Mouse (Mus musculus): Measurements from ENCODE around the gene Hist1h2af.

Gene Hist1h2af

DNA sequence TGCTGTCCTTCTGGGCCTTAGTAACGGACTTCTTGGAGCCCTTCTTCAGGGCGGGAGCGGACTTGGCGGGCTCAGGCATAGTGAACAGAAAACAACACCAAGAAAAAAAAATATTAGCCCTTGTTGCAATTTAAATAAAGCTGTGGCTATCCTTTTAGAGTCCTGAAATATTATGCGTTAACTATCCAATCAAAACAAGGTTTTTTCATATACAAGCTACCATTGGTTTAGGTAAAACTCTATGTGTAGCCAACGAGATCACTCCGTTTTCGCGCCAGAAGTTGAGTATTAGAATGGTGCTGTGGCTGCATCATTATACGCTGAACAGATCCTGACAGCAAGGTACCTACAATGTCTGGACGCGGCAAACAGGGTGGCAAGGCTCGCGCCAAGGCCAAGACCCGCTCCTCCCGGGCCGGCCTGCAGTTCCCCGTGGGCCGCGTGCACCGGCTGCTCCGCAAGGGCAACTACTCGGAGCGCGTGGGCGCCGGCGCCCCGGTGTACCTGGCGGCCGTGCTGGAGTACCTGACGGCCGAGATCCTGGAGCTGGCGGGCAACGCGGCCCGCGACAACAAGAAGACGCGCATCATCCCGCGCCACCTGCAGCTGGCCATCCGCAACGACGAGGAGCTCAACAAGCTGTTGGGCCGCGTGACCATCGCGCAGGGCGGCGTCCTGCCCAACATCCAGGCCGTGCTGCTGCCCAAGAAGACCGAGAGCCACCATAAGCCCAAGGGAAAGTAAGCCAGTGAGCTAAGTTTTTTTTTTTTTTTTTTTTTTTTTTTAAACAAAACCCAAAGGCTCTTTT, at the start of gene Hist1h2af:
Gene Hist1h2af, plus strand, starts transcription at position 347 of the 808 bp plus-strand sequence.
- peak; percentile 75 to 83 for DNase-seq (ENCODE audit: low spot score in 2 of 2)

DNA sequence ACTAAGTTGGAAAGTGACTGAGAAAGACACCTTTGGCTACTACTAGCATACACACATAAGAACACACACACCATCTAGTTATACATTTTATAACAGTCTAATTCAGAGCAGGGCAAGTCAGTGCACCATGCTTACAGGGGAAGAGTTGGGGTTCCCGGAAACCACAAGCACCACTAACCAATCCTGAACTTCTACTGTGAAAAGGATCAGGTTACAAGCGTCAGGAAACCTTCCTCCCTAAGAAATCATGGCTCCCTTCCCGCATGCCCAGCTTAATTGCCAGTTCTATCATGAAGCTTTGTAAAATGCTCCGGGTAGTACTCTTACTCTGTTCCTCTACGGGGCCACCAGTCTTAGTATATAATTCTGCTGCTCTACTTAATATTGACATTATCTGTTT, 48.4 kb upstream of the Hist1h2af start:
- DNase-seq (ENCODE audit: low spot score in 2 of 2): no peak

DNA sequence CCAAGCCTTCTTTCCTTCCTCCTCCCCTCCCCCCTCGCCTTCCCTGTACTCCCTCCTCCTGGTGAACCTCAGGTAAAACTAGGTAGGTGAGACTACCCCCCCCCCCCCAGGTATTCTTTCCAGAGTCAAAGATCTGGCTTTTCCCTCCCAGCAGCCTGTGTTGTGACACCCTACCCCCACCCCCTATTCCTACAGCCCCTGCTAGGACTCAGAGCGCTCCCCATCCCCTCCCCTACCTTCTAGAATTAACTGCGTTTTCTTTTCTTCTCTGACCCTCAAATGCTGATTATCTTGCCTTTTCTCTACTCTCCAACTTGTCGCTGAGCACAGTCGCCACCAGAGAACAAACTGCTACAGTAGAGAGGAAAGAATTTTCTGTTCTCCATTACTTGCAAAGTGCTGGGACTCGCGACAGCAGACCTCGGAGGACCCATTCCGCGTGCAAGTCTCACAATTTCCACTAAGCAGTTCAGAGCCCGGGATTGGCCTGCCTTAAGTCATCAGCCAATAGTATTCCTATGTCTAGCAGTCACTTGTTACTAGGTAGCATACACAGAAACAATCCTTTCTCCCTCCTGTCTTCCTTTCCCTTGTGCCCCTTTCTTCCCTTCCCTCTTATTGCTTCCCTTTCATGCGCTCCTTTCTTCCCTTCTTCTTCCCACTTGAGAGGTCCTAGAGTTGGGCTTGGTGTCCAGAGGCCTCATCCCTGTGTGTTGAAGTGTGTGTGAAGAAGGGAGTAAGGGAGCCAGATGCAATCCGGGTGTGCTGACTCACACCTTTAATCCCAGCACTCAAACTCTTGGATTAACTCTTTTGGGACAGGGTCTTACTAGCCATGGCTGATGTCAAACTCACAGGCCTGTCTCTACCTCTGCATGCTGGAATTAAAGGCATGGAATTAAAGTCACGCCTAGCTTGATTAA, 45.0 kb upstream of the Hist1h2af start, which contains the start of gene Btn2a2:
Gene Btn2a2, minus strand, starts transcription at position 458 of the 923 bp plus-strand sequence.
- DNase-seq (ENCODE audit: low spot score in 2 of 2): peak; percentile 66 to 78

DNA sequence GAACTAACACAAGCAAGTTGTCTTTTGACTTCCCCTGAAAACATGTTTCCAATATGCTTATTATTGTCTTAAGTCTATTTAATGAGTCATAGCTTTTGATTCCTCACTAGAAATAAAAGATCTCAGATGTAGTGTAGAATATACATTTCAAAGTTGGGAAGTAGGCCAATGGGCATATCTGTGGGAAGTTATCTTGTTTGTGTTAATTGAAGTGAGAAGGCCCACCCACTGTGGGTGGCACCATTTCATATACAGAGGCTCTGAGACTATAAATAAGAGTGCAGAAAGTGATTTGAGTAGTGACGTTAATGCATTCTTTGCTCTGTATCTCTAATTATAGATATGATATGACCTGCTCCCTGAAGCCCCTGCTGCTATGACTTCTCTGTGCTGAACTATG, 42.8 kb upstream of the Hist1h2af start:
- DNase-seq (ENCODE audit: low spot score in 2 of 2): peak; percentile 19 to 27

DNA sequence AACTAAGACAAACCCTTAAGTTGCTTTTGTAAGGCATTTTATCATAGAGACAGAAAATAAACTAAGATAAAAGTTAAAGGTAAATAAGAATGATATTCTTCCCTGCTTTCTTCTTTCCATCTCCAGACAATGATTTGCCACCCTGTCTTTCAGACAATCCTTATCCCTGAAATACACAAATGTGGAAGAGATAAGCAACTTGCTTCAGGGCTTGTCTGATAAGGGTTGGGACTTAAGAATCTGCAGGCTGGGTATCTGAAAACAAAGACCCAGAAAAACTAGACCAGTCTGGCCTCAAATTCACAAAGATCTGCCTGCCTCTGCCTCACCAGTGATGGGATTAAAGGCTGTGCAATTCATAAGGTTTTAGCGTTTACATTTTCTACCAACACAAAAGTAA, 42.4 kb upstream of the Hist1h2af start:
- DNase-seq (ENCODE audit: low spot score in 2 of 2): no peak

DNA sequence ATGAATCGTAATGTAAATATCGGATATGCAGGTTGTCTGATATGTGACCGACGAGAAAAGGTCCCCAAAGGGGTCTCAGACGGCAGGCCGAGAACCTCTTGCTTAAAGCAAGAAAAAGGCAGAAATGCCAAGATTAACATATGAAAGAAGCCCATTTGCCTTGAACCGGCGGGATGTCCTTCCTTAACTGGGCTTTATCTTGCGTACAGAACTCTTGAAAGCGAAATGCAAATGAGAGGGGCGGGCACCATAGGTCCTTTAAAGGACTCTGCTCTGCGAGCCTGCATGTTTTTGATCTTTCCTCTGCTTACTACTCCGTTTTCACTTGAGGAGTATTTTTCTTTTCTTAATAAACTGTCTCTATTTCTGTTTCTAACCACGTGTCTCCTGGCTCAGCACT, 41.7 kb upstream of the Hist1h2af start:
- no peak for DNase-seq (ENCODE audit: low spot score in 2 of 2)

DNA sequence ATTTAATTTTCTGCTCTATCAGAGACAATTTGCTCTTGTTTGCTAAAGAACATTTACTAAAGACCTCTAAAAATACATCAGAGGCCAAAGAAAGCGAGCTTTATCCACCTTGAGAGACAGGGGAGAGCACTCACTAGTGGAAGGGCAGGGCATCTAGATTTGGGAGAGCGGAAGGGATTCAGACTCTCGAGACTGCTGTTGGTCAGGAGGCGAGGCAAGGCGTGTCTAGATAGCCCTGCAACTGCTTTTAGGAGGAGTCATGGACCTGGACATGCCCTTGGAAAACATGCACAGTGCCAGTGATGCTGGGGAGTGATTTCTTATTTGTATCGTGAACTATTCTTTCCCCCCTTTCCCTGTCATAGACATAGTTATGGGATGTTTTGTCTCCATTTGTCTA, 38.2 kb upstream of the Hist1h2af start:
- DNase-seq (ENCODE audit: low spot score in 2 of 2): no peak

DNA sequence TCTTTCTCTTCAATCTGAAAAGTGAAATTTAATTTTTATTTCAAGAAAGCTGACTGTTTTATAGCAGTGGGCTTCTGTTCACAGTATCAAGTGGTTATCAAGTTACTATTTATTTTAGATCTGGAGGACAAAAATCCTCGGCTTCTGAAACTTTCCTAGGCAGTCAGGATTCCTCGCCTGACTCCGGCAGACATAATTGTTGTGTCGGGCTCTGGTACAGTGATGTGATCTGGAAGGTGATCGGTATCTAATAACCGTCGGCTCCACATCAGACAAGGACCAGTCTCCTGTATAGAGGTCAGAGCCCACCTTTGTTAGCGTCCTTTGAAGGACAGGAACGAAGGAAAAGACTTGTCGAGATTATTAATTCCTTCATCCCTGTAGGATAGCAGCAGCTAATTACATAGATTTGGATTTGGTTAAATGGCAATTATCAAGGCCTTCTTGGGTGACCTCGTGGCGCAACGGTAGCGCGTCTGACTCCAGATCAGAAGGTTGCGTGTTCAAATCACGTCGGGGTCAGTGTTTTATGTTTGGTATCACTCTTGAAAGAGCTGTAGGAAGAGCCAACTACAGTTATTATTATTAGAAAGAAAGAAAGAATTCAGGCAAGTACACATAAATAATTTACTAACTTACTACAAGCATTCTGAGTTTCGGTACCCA, 35.9 kb upstream of the Hist1h2af start:
- DNase-seq (ENCODE audit: low spot score in 2 of 2): peak; percentile 59 to 77

DNA sequence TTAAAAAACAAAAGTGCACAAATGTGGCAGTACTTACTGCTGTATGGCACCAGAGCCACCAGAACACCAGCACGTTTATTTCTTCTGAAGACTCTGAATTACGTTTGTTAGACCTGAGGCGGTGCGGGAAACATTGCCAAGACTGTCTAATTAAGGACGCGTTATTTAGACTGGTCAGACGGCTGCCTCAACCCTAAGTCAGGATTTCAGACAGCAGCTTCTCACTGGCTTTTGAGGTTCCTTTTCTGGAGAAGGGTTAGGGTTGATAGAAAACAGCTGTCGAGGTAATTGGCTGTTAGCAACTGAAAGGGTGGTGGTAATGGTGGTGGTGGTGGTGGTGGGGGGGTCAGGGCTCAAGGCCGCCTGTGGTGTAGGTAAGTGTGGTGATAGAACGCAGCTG, 35.1 kb upstream of the Hist1h2af start:
- DNase-seq (ENCODE audit: low spot score in 2 of 2): no peak

DNA sequence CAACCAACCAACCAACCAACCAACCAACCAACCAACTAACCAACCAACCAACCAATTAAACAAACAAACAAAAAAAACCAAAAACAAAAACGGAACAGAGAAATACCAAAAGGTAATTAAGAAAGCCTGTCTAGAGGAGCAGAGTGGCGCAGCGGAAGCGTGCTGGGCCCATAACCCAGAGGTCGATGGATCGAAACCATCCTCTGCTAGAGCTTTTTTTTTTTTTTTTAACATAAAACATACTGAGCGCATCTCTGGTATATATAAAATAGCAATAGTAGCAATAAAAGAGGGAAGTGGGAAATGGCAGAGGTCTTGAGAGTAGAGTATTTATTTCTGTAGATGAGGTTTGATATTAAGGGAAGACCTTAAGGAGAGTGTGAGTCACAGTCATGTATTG, 33.8 kb upstream of the Hist1h2af start:
- DNase-seq (ENCODE audit: low spot score in 2 of 2): no peak

DNA sequence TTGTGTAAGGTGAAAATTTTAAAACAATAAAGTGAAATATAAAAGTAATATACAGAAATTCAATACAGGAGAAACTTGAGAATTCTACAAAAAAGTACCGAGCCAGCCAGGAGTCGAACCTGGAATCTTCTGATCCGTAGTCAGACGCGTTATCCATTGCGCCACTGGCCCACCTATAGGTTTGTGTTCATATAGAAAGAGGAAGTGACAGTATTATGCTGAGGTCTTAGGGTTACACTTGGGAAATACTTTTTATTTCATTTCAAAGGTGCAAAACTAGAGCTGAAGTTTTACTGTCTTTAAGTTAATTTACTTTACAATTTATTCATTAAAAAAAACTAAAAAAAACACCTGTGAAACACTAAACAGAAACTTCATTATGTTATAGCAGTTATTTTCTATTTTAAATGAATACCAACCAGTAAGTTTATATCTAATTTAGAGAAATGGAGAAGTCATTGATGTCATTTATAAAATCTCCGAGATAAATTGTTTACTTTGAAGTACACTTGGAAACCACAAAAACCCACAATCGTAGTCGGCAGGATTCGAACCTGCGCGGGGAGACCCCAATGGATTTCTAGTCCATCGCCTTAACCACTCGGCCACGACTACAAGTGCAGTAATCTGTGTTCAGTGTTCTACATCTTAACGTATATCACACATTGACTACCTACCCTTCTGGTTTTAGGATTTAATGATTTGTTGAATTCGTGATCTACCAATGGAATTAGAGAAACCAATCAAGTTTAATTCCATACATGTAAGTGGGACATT, 33.1 kb upstream of the Hist1h2af start:
- peak; percentile 91 to 94 for DNase-seq (ENCODE audit: low spot score in 2 of 2)

DNA sequence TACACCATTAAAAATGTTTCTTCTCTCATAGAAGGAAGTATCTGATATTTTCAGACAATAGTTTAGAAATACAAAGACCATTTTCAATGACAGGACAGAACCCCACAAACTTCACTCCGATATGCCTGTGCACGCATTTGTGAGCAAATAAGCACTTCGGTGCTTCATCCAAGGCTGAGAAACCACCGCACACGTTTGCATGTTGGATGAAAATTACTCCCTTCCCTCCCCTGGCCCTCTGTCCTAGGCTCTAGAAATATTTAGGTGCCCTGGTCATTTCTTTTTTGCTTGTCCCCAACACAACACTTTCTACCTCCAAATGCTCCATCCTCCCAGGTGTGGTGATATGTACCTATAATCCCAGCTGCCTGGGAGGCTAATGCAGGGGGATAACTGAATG, 32.2 kb upstream of the Hist1h2af start:
- DNase-seq (ENCODE audit: low spot score in 2 of 2): no peak

DNA sequence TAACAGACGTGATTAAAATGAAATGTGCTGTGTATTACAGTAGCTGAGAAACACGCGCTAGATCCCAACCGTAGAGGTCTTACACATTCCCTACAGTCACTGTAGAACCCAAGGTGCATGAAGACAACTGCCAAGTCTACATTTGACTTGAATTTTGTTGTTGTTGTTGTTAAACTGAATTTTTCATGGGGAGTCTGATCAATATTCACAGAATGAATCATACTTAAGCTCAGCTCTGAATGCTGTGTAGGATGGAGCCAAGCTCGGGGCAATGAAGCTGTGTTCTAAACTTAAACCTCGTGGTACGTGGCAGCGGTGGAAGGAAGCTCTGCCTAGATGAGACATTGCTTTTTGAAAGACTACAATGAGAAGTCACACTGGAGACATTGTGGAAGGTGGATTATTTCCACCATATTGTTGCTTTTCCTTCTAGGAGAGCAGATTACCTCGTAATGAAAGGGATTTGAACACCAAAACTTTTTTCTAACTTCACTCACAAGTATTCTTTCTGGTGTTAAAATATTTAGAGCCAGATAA, 31.6 kb upstream of the Hist1h2af start:
- no peak for DNase-seq (ENCODE audit: low spot score in 2 of 2)

DNA sequence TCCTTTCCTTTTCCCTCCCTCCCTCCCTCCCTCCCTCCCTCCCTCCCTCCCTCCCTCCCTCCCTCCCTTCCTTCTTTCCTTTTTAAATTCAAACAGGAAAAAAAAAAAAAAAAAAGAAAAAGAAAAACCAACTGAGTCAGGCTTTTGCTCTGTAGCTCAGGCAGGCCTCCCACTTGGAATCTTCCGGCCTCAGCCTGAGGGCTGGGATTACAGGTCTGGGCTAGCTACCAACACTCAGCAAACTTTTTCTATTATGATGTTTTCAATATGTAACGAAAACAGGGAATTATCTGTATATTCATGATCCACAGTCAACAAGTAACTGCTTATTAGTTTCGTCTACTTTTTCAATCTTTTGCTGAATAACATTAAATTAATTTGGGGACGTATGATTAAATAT, 30.8 kb upstream of the Hist1h2af start:
- no peak for DNase-seq (ENCODE audit: low spot score in 2 of 2)

DNA sequence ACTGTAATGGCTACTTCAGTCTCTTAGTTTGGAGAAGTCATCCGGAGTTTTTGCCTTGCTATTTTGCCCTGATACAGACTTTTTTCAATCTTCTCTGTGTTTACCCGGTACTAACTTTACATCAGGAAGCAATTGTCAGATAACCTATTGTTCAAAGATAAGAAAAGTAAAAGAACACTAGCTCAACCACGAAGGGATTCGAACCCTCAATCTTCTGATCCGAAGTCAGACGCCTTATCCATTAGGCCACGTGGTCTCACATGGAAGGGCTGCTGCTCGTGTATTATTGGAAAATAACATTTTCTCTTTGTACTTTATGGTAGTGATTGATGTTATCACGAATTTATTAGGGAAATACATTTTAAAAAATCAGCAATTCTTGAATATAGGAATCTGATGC, 29.9 kb upstream of the Hist1h2af start:
- peak; percentile 77 to 89 for DNase-seq (ENCODE audit: low spot score in 2 of 2)

DNA sequence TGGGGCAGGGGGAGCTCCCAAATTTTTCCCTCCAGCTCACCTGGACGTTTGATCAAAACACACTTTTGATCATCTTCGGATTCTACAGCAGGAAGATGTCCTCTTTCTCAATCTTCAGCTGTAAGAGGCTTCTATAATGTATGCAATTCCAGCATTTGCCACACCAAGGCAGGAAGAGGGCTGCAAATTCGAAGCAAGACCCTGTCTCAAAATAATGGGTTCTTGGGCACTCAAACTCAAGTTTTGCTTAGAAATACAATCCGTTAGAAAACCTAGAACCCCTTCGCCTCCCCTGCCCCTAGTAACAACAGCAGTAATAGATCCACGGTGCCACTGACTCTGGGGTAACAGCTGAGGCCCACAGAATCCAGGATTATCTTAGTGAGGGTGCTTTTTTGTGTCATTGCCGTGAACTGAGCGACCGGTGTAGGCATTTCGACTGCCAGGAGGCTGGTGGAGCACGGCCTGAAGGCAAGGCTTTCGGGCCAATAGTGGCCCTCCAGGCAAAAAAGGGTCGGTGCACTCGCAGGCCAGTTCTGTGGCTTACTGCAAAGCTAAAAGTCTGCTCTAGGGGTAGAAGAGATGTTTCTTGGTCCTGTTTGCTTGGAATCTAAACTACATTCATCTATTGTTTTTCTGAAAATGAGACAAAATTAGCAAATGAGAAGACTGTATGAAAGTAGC, 27.9 kb upstream of the Hist1h2af start:
- DNase-seq (ENCODE audit: low spot score in 2 of 2): no peak

DNA sequence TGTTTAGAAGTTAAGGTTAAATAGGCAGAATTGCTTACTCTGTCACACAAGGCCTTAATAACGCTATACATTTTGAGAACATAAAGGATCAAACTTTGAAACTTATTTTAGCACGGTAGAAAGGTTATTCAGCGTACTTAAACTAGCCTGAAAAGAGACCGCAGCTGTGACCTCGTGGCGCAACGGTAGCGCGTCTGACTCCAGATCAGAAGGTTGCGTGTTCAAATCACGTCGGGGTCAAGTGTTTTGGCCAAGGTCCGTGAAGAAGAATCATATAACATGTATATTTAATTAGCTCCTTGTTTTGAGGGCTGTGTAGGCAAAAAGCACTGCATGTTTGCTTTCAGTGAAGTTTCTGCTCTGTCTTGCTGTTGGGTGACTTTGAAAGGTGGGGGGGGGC, 27.4 kb upstream of the Hist1h2af start:
- peak in 1 of 2 experiments; percentile 33 for DNase-seq (ENCODE audit: low spot score in 2 of 2)

DNA sequence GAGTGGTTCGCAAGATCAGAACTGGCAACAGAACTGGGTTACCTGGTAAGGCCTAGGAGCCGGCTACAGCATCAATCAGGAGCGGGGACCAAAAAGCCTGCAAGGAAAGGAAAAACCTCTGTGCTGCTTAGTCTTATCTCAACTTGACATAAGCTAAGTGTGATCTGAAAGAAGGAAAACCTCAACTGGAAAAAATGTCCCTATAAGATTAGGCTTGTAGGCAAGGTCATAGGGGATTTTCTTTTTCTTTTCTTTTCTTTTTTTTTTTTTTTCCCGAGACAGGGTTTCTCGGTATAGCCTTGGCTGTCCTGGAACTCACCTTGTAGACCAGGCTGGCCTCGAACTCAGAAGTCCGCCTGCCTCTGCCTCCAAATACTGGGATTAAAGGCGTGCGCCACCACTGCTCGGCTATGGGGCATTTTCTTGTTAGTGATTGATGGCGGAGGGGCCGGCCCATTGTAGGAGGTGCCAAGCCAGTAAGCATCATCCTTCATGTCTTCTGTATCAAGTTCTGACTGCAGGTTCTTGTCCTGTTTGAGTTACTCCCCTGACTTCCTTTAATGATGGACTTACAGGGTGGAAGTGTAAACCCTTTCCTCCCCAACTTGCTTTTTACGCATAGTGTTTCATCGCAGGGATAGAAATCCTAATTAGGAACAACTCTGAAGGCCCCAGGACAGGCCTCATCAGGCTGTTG, 26.7 kb upstream of the Hist1h2af start:
- DNase-seq (ENCODE audit: low spot score in 2 of 2): no peak

DNA sequence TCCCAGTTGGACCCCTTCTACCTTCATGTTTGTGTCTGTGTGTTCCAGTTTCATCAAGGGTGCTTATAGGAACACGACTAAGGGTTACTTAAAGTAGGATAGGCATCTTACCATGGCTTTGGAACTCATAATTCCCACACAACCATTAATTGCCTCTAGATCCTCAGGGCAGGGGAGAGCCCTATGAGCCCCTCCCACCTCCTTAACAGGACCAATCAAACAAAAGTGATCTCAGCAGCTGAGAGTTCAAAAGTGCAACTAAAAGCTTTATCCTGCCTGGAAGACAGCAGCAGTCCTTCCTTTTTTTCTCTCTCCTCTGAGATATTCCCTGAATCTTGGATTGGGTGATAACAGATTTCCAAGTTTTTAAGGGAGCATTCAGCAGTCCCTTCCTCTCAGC, 23.6 kb upstream of the Hist1h2af start:
- DNase-seq (ENCODE audit: low spot score in 2 of 2): no peak

DNA sequence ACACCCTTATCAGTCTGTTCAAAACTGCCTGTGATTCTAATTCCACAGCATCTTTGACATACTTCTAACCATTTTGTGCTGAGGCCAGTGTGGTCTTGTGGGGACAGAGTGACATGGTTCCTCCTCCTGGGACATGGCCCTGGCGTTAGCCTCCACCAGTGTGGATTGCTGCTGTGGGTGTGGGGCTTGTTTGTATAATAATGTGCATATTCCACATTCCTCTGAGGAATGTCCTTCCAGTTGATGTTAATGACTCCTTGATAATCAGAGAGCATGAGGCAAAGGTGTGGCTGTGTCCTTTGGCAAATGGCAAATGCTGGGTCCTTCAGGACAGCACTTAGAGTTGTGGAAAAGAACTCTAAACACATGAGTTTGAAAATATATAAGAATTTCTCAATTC, 20.2 kb upstream of the Hist1h2af start:
- DNase-seq (ENCODE audit: low spot score in 2 of 2): no peak
